Mouse (Mus musculus) adrenal gland (tissue): Measurements from ENCODE around the gene Tbc1d10c.

Source experiments
- intact Hi-C: fragments of 180-260 bp; cut with DNase I; formaldehyde crosslinking; loops from one replicate; pipeline ENCODE4 v1.15.1; 2025
- long read RNA-seq, 2 experiments: library from polyadenylated mRNA; unstranded; transcript quantifications; one replicate each; pipeline ENCODE4 v2.0.0; 2020; ENCODE audit warnings: borderline replicate concordance in 1 of 2; ENCODE audit not compliant: insufficient replicate concordance in 1 of 2

Tbc1d10c gene
- long read RNA-seq, experiment 1, partial matches to known transcripts: 0 of 2 reads
- long read RNA-seq, experiment 1, other reads (novel, unspliced or antisense): 0 of 2 reads
- long read RNA-seq, experiment 2: 0 reads

DNA sequence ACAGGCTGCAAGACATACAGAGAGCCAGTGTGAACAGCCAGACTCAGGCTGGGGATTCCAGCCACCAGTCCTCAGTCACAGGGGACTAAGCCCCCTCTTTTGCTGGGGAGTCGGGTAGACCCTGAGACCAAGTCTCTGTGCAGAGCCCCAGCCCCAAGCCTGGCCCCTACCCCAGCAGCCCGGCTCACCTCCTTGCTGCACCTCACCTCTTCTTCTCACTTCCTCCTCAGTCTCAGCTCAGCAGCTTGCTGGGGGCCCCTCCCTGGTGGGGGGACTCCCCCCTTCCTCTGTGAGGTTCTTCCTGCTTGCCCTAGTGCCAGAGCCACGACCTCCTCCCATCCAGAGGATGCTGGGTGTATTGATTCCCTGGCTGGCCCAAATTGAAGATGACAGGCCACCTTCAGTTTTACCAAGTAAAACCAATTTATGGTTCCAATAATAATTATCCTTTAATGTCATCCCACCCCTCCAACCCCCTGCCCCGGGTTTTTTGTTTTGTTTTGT lies at the start of gene Tbc1d10c:
Gene Tbc1d10c, minus strand, starts transcription at position 454 of the 504 bp plus-strand sequence.
- intact Hi-C loops: no loop called here

DNA sequence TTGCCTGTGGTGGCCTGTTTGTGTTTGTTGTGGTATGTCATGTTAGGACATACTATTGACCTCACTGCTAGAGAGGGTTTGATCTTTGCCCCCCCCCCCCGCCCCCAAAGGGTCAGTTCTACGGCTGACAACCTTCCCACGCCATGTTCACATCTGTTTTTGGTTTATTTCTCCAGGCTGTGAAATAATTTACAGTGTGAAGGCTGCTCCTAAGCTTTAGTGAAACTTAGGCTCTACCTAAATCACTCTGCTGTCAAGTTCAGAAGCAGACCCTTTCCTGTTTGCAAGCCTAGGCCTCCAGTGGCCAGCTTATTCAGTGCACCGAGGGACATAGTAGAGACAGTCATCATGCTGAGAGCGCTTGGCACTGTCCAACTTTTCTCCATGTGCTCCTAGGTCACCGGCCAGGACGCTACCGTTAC lies 49.2 kb upstream of the Tbc1d10c start:
- intact Hi-C loops: loop anchor here (5.0 kb wide), 1 partner anchor 33 kb away; no protein-coding TSS in a partner anchor

DNA sequence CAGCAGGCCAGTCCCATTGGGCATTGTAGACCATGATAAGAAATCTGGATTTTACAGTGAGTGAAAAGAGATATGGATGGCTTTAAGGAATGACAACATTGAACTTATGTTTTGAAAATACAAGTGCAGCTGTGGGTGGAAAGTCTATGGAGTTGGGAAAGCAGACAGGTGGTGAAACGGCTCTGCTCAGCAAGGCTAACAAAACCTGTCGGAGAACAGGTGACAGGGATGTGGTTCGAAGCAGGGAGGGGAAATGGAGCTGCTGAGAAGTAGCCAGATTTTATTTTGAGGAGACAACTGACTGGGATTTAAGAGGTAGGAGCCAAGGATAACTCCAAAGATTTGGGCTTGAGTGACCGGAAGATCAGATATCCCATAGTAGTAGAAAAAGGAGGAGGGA lies 43.5 kb upstream of the Tbc1d10c start:
- intact Hi-C loops: no loop called here

DNA sequence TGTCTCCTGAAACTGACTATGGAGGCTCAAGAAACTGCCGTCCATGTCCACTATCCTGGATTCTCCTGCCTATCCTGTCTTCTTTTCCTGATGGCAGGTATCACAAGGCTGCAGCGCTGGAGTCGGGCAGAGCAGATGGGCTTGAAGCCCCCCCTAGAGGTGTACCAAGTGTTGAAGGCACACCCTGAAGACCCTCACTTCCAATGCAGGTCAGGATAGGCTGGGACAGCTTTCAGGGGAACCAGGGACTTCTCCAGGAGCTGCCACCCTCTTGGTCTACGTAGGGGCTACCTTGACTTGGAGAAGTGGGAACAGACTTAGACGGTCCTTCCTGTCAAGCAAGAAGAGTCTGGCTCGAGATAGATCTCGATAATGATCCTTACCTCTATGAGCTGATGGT lies 41.6 kb upstream of the Tbc1d10c start:
- intact Hi-C loops: no loop called here

DNA sequence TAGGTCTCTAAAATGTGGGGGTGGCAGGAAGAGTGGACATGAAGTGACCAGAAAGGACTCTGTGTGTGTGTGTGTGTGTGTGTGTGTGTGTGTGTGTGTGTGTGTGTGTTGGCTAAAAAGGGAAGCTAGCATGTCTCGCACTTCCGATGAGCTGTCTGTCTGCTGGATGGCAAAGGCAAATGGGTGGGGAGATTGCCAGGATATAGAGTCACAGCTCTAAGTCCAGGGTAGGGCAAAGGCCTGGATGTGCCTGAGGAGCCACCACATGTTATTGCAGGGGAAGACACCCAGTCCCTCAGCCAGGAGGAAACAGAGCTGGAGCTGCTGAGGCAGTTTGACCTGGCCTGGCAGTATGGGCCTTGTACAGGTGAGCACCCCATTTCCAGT lies 41.1 kb upstream of the Tbc1d10c start:
- intact Hi-C loops: no loop called here

DNA sequence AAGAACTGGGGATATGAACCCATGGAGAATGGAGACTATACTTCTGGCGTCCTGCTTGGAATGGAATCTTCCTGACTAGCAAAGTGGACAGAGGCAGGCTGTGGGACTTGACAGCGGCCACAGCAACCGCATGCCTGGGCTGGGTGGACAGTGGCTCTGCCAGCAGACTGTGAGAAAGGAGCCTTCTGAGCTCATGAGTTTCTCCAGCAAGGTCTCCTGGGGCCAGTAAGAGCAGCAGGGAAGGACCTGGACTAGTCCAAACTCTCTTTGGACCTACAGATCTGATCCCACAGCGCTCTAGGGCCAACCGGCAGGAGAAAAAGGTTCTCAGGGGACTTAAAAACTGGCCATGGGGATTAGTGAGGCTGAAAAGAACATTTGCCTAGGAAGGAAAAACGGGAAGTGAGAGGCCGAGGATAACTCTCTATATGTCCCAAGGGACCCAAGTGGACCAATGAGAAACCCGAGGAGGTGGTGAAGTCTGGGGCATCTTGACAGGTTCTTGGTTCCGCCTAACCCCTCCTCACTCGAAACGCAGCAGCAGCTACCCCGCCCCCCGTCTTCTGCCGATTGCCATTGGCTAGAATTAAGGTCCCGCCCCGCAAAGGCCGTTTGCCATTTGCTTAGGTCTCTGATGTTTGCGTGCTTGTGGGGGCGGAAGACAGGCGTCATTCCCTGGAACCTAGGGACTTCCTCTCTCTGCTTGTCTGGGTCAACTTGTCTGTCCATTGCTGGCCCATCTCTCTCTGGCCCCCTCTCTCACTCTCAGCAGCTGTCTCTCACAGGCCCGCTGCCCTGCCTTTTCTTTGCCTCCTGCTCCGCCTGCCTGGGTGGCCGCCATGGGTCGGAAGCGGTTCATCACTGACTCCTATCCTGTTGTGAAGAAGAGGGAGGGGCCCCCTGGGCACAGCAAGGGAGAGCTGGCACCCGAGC lies 40.4 kb upstream of the Tbc1d10c start, which contains the start of gene Pold4:
Gene Pold4, plus strand, starts transcription at position 647 of the 933 bp plus-strand sequence.
- intact Hi-C loops: no loop called here

DNA sequence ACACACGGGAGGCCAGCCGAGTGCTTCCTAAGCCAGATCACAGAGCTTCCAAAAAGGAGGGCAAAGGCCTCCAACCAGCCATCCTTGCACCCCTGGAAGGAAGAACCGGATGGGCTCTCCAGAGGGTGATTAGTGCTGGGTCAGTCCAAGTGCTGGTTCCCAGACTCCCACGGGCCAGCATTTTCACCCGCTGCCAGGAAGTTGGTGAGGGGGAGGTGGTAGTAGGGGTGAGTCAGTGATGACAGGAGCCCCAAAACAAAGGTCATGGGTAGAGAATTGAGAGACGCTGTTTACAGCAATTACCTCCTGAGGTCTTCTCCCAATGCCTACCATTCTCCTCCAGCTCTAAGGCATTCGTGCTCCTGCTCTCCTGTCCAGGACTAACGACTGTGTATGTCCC lies 39.3 kb upstream of the Tbc1d10c start:
- intact Hi-C loops: no loop called here

DNA sequence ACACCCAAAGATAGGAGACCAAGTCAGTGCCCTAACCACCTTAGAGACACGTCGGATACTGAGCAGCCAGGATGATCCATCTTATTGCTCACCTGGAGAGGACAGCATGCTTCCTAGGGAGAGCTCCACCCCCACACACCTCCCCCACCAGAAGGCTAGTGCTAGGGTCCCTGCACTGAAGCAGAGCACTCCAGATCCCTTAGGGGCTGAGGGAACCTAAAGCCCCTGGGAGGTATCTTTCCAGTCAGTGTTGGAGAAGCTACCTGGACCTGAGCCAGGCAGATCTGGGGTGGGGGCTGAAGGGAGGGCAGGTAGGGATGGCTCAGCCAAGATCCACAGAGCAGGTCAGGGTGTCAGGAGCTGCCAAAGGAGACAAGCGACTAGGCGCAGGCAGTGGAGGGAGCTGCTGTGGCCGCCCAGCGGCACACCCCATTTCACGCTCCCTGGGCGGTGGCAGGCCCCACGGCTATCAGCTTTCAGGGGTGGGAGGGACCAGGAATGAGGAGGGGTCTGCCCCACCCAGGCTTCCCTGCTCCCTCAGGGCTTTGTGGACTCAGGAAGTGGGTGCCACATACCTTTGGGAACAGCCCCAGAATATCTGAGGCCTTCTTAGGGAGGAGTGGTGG lies 38.5 kb upstream of the Tbc1d10c start:
- intact Hi-C loops: no loop called here

DNA sequence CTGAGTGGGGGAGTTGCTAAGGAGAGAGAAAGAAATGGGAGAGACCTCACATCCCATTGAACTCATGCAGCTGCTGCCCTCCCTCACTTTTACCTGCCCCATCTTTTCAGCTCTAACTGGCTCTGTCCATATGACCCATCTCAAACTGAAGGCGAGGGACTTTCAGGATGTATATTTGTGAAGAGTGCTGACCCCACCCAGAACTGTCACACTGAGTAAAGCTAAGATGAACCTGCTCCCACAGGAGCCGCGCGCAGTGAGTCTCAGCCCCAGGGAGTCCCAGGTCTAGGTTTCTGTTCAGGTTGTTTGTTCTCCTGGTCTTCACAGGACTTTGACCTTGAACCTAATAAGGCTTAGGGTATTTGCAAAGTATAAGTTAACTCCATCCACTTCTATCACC lies 37.8 kb upstream of the Tbc1d10c start:
- intact Hi-C loops: loop anchor here (1.0 kb wide), 1 partner anchor 22 kb away; no protein-coding TSS in a partner anchor

DNA sequence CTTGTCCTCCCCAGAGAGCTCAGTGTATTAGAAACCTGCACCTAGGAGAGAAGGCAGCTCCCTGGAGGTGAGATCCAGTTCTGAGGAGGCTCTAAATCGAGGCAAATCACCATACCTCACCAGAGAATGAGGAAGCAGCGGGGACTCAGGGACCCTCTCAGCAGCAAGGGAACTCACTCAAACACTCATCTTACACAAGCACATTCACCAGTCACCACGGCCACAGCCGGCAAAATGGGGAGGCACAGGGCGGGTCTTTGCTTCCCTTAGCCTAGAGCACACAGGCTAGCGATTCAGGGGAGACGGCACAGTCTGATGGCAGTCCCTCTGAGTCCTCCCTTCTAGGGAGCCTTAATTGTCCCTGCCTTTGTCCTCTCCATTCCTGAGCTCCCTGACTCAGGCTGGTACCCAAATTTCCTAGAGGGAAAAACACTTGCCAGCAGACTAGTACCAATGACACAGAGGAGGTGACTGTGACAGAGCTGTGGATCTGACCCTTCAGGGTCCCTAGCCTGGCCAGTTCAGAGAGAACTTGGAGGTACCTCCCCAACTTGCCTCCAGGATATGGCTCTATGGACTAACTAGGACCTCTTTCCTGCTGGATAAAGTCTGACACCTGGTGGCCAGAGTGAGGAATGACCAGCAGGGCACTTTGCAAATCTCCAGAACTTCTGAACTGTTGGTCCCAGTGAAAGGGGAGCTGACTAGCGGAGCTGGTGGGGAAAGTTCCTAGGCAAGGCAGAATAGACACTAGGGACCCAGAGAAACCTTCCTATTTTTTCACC lies 37.0 kb upstream of the Tbc1d10c start:
- intact Hi-C loops: loop anchor here (1.0 kb wide), 1 partner anchor 21 kb away; no protein-coding TSS in a partner anchor

DNA sequence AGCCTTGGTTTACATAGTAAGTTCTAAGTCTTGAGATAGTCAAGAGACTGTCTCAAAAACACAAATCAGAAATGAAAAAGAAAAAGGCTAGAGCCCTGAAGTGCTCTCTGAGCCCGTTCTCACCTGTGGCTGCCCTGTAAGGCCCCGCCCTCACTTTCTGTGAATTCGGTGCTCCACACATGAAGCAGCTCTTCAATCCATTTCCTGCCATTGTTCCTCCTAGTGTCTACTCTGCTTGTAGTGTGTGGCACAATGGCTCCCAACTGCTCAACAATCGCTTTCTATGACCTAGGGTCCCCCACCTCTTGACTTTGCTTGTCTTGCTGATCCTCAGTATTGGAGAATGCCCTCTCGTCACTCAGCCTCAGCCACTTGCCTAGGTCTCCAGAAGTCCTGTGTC lies 36.4 kb upstream of the Tbc1d10c start:
- intact Hi-C loops: no loop called here

DNA sequence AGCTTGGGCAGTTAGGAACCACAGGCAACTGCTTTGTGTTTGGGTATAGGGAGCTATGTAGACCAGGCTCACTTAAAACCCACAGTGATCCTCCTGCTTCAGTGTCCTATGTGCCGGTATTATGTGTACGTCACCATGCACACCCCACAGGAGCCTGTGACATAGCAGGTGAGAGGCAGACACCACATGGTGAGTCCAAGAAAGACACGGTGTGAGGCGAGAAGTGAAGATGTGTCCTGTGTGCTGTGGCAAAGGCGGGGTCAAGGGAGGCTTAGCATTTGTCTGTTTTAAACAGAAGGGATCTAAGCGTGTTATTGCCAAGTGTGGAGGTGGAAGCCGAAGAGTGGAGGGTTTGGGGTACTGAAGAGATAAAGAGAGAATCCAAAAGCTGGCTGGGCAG lies 35.7 kb upstream of the Tbc1d10c start:
- intact Hi-C loops: no loop called here

DNA sequence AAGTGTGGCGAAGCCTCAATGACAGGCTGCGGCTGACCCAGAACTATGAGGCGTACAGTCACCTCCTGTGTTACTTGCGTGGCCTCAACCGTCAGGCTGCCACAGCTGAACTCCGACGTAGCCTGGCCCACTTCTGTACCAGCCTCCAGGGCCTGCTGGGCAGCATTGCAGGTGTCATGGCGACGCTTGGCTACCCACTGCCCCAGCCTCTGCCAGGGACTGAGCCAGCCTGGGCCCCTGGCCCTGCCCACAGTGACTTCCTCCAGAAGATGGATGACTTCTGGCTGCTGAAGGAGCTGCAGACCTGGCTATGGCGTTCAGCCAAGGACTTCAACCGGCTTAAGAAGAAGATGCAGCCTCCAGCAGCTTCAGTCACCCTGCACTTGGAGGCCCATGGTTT lies 31.1 kb upstream of the Tbc1d10c start:
- intact Hi-C loops: no loop called here

DNA sequence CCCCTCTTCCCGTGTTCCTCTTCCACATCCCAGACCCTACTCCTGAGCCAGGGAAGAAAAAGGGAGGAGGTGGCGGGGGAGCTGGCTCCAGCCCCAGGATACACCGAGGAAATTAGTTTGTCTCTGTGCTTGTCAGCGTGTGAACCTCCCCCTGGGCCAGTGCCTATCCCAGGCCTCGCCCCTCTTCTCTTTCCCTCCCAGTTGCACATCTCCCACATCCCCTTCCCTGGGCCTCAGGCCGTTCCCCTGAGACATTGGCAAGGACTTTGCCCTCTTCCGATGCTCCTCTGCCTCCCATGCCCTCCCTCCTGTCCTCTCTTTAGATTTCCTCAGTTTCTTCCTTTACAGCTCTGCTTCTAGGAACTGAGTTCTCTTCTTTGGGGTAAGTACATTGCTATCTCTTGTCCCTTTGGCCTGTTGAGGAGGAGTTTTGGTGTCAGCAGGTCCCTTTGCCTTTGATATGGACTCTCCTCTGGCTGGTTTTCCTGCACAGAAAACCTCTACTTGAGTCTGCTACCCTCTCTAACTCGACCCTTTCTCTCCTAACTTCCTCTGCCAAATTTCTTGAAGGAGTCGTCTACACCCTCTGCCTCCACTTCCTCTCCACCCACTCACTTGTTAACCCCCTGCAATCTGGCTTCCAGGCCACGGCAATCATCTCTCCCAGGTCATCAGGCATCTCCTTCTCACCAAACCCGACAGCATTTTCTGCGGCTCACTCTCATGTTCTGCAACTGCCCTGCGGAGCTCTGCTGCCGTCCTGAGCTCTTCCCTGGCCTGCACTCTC lies 30.1 kb upstream of the Tbc1d10c start:
- intact Hi-C loops: no loop called here

DNA sequence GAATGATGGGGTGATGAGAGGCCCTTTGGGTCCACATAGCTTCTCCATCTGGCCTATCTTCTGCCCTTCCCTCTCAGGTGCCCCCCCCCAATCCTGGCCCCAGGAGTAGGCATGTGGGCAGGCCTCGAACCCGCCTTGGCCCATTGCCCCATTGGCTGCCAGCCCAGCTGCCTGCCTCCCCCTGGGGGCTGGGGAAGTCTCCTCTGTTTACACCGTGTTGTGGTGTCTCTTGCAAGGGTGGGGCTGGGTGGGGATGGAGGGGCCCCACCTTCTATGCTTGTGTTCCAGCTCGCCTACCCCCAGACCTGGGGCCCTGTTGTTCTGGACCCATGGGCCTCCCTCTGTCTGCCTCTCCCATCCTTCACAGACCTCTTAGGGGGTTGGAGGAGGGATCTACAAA lies 29.3 kb upstream of the Tbc1d10c start:
- intact Hi-C loops: no loop called here

DNA sequence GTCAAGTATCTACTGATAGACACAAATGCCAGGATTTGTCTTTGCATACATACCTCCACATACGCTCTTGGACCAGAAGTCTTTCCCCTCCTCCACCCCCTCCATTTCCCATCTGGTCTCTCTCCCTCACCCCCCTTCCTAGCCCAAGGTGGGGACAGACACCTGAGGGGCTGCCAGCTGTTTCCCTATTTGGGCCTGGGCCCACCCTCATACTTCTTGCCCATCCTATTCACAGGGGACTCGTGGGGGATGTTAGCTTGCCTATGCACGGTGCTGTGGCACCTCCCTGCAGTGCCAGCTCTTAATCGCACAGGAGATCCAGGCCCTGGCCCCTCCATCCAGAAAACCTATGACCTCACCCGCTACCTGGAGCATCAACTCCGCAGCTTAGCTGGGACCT lies 28.9 kb upstream of the Tbc1d10c start:
- intact Hi-C loops: no loop called here

DNA sequence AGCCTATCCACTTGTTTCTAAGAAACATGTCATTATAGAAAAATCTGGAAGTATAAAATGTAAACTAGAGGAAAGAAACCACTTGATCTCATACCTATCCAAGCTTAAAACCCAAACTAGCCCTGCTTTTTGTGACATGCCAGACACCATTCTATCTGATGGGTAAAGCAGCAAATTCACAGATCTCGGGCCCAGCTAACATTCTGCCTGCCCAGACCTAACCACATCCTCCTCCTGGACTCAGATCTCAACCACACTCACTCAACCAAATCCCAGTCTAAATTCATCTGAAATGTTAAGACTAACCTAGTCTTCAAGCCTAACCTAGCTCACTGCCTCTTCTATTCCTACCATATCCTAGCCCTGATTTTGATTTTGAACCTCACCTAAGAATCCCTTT lies 27.7 kb upstream of the Tbc1d10c start:
- intact Hi-C loops: no loop called here

DNA sequence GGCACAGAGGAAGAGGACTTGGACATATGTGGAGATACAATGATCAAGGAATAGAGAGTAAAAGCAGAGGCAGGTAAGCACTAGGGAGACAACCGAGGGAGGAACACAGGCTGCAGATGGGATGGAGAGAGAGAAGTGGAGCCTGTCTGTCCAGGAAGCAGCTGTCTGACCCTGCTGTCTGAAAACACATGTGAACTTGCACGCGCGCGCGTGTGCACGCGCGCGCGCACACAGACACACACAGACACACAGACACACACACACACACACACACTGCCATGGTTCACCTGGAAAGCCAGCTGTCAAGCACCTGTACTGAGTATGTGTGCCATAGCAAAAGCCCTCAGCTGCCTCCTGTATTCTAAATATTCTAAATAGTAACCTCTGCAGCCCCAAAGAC lies 27.2 kb upstream of the Tbc1d10c start:
- intact Hi-C loops: no loop called here

DNA sequence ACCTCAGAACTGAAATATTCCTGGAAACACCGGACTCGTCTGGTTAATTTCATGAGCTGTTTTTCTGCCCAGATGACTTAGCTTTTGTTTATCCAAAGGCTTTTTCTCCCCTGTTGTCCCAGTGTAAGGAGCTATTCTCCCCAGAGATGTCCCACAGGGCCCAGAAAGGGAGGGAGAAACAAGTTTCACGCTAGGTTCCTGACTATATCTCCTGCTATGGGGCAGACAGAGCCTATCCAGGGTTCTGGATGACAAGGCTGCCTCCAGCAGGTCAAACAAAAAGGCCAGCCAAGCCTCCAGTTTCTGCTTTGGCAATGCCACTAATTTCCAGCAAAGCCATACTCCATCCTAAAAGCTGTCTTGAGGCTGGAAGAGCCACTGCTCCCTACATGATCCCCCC lies 26.8 kb upstream of the Tbc1d10c start:
- intact Hi-C loops: no loop called here

DNA sequence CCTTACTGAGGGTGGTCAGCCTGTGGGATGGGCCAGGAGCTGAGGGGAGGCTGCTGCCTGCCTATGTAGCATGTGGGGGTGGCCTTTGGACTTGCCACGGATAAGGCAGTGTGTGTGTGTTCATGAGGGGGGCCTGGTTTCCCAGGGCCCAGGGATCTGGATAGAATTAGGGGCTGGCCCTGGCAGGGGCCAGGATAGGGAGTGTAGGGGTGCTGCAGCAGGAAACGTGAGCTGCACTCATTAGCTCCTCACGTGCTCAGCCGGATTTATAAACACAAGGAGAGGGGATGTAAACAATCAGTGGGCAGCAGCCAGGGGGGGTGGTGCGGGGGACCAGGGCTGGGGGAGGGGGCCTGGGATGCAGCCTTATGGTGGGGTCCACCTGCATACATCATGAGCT lies 26.1 kb upstream of the Tbc1d10c start:
- intact Hi-C loops: no loop called here
